Mouse (Mus musculus) lung, adult 2 months (tissue): ENCODE data around the gene Zmiz2.

ENCODE experiments used
- CTCF ChIP-seq: fragments of 200-500 bp; IDR thresholded peaks from 2 replicates; pipeline ENCODE4 v1.5.1; 2011; ENCODE audit warnings: mild to moderate bottlenecking, low read length, control low read depth; ENCODE audit not compliant: insufficient read depth
- POLR2A ChIP-seq: fragments of 200-500 bp; IDR thresholded peaks from 2 replicates; pipeline ENCODE4 v1.6.1; 2011; ENCODE audit warnings: low read depth, mild to moderate bottlenecking, control low read depth, low read length, borderline replicate concordance; ENCODE audit errors: extremely low read depth

GRCm38 (mm10) chr11:6417490-6417889, 28.6 kb downstream of the Zmiz2 start:
- TF ChIP-seq CTCF (no peak), POLR2A (no peak)
